ENCODE assay signal across 8 mouse cellular contexts in genomic region chr5:96964062-96965028, GRCm38 (mm10). TPM values are rescaled to one million over a fixed set of nuclear protein-coding genes. Genes with fewer than 3 reads are reported as not detected.
DNase-seq lines count a peak whose midpoint lies in the region; ATAC-seq lines count a peak whose summit lies in the region.

No protein-coding gene starts in this region.

- H3K9me3 ChIP-seq in neural tube, embryonic 14.5 days (ENCODE audit: control insufficient read depth, low read length), result no peaks in the 10 kb centered on the region

- no peaks in the 10 kb centered on the region for H3K4me1 ChIP-seq in neural tube, embryonic 14.5 days (ENCODE audit: control insufficient read depth, insufficient read depth, low read length)

- no peak overlapping the region for H3K9ac ChIP-seq in neural tube, embryonic 14.5 days (replicated peaks; ENCODE audit: low read depth, low read length)

- WGBS in neural tube, embryonic 14.5 days, result 1% methylated on average over 14 of the region's 14 CpGs

- H3K36me3 ChIP-seq in neural tube, embryonic 14.5 days (ENCODE audit: control insufficient read depth, insufficient read depth, low read length), result no peaks in the 10 kb centered on the region

- DNase-seq in frontal cortex, postnatal 10 days (ENCODE audit: low spot score in 2 of 2), result no peak
- peak; percentile 75 for DNase-seq in R1 (ENCODE audit: low read depth, low spot score)
- peak; percentile 19 to 43 for DNase-seq in kidney, postnatal 4 days
- DNase-seq in testis, postnatal 10 days (ENCODE audit: low spot score), result no peak
- DNase-seq in adrenal gland, adult 18-20 months (ENCODE audit: low spot score in 2 of 2), result no peak

- peak overlapping the region; percentile 29 for H3K4me2 ChIP-seq in neural tube, embryonic 14.5 days (ENCODE audit: low read depth, low read length)

- no peaks in the 10 kb centered on the region for H3K27me3 ChIP-seq in neural tube, embryonic 14.5 days (ENCODE audit: control insufficient read depth, insufficient read depth, low read length)

- no peak overlapping the region for H3K27ac ChIP-seq in neural tube, embryonic 14.5 days (ENCODE audit: low read depth, low read length)

- H3K4me3 ChIP-seq in neural tube, embryonic 14.5 days (ENCODE audit: low read depth, low read length), result no peak overlapping the region

- peak; percentile 87 for ATAC-seq in frontal cortex, adult (ENCODE audit: low TSS enrichment)
- ATAC-seq in hematopoietic stem cell, adult 5-6 weeks (replicated peaks in 1 of 2; ENCODE audit: insufficient read depth in 1 of 2, low FRiP score in 2 of 2, low TSS enrichment in 1 of 2, low read depth in 1 of 2, poor library complexity in 2 of 2, severe bottlenecking in 2 of 2), result peak; percentile 25 to 42; a peak in 2 of 4 replicates
- ATAC-seq in neural tube, embryonic 14.5 days (ENCODE audit: low read depth), result peak; percentile 54; the same call in 1 of the 2 replicates

RNA-seq across cellular contexts. Expression of gene Bmp2k, which starts 33.1 kb away (rescaled TPM):
- 24.8 and 25.0 TPM in 2 replicates for total RNA-seq in hematopoietic stem cell, adult 5-6 weeks (2017)
- 8.4 and 10.8 TPM in 2 replicates for polyA plus RNA-seq in neural tube, embryonic 14.5 days (2014; fragmentation: Nextera tagmentation; extraction: Ambion mirVana)
- total RNA-seq in adrenal gland, adult 18-20 months (2021), result 10 to 100 TPM; 27.2 to 32.6 TPM

Comparison
In these comparisons a context has a peak if more than half of its experiments do, and no peak if none do; other contexts are left out.
1. ATAC-seq: peak in every context shown above with its lines; median percentile 87 in frontal cortex, adult; 54 in neural tube, embryonic 14.5 days; 34 in hematopoietic stem cell, adult 5-6 weeks.
2. DNase-seq: peak in R1 (single experiment) and kidney, postnatal 4 days (2 of 2); none in frontal cortex, postnatal 10 days (0 of 2), testis, postnatal 10 days (single experiment) and adrenal gland, adult 18-20 months (0 of 2).